19 mouse cellular contexts compared by ENCODE assay signal in the genomic region with DNA sequence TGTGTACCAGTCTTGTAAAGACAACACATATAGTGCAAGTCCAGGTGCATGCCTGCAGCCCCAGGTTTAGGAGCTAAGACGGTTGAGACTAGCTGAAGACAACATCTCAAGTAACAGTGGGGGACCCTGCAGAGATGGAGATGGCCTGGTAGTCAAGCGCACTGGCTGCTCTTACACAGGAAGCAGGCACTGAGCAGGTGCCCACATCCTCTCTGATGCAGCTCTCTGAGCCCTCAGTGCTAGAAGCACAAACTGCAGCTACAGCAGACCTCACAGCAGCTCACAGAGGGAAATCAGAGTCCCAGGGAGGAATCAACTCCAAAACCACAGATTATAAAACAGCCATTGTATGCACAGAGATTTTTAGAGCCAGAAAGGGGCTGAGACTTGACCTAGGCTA. TPM values are rescaled to one million over a fixed set of nuclear protein-coding genes. Genes with fewer than 3 reads are reported as not detected.
A peak's percentile ranks its signal among the peaks of the same experiment; 100 is the strongest.
DNase-seq lines count a peak whose midpoint lies in the region; ATAC-seq lines count a peak whose summit lies in the region.
"Had no signal": no experiment of that assay in that cellular context is flagged by ENCODE, and none has a peak within 500 bp of the region (broad histone marks: within the 10 kb centered on the region; RNA-seq: fewer than 3 reads in every experiment).

No protein-coding gene starts in this region.

- whole genome bisulfite sequencing in kidney, embryonic 15.5 days = 78% methylated on average over 2 of the region's 2 CpGs
- 87% methylated on average over 2 of the region's 2 CpGs for WGBS in forebrain, embryonic 15.5 days

- no peak overlapping the region for H3K4me2 ChIP-seq in kidney, embryonic 15.5 days
- H3K4me2 ChIP-seq in forebrain, embryonic 15.5 days (replicated peaks) = no peak overlapping the region
- H3K4me2 ChIP-seq: hindbrain, embryonic 12.5 days; limb, embryonic 15.5 days; midbrain, embryonic 15.5 days had no signal

- ATAC-seq in kidney, embryonic 15.5 days (replicated peaks; ENCODE audit: low FRiP score) = no peak
- no peak for ATAC-seq in forebrain, embryonic 15.5 days (replicated peaks)
- ATAC-seq: forebrain, embryonic 14.5 days; intestine, embryonic 16.5 days; liver, postnatal 0 days; midbrain, embryonic 15.5 days had no signal

- no peaks in the 10 kb centered on the region for H3K27me3 ChIP-seq in kidney, embryonic 15.5 days
- no peaks in the 10 kb centered on the region for H3K27me3 ChIP-seq in forebrain, embryonic 15.5 days
- H3K27me3 ChIP-seq: hindbrain, embryonic 12.5 days; limb, embryonic 15.5 days; megakaryocyte, embryonic 14.5 days; midbrain, embryonic 15.5 days had no signal

- H3K36me3 ChIP-seq in kidney, embryonic 15.5 days = peaks cover 10% of the 10 kb centered on the region
- no peaks in the 10 kb centered on the region for H3K36me3 ChIP-seq in forebrain, embryonic 15.5 days
- H3K36me3 ChIP-seq: midbrain, embryonic 15.5 days had no signal

- H3K9ac ChIP-seq in kidney, embryonic 15.5 days = no peak overlapping the region
- no peak overlapping the region for H3K9ac ChIP-seq in forebrain, embryonic 15.5 days (replicated peaks)
- H3K9ac ChIP-seq: hindbrain, embryonic 12.5 days; limb, embryonic 15.5 days; liver, postnatal 0 days; midbrain, embryonic 15.5 days had no signal

- no peak overlapping the region for H3K4me3 ChIP-seq in kidney, embryonic 15.5 days (replicated peaks)
- no peak overlapping the region for H3K4me3 ChIP-seq in brown adipose tissue, adult 24 weeks (ENCODE audit: insufficient read depth, low read depth, low read length)
- no peak overlapping the region for H3K4me3 ChIP-seq in forebrain, embryonic 15.5 days
- H3K4me3 ChIP-seq: embryonic facial prominence, embryonic 10.5 days; hindbrain, embryonic 12.5 days; limb, embryonic 15.5 days; megakaryocyte, embryonic 14.5 days; midbrain, embryonic 15.5 days had no signal

- H3K27ac ChIP-seq in kidney, embryonic 15.5 days = peak overlapping the region; percentile 33
- peak overlapping the region; percentile 24; the same call in 1 of the 2 replicates for H3K27ac ChIP-seq in brown adipose tissue, adult 24 weeks (replicated peaks; ENCODE audit: low read depth, low read length)
- H3K27ac ChIP-seq in forebrain, embryonic 15.5 days (replicated peaks) = no peak overlapping the region
- H3K27ac ChIP-seq: embryonic facial prominence, embryonic 10.5 days; hindbrain, embryonic 12.5 days; limb, embryonic 15.5 days; midbrain, embryonic 15.5 days had no signal

- H3K4me1 ChIP-seq in kidney, embryonic 15.5 days = peaks cover 37% of the 10 kb centered on the region
- H3K4me1 ChIP-seq in brown adipose tissue, adult 24 weeks (ENCODE audit: control insufficient read depth, insufficient read depth, insufficient read length, low read length) = no peaks in the 10 kb centered on the region
- peaks cover 45% of the 10 kb centered on the region for H3K4me1 ChIP-seq in forebrain, embryonic 15.5 days
- H3K4me1 ChIP-seq: embryonic facial prominence, embryonic 10.5 days; megakaryocyte, embryonic 14.5 days; midbrain, embryonic 15.5 days had no signal

- no peak for DNase-seq in kidney, adult 8-10 months
- peak; percentile 51 for DNase-seq in CD4-positive helper T cell, adult 2 months (ENCODE audit: low read depth, low spot score)
- DNase-seq in thymus, postnatal 10 days (ENCODE audit: low spot score in 2 of 2) = peak; percentile 41 to 44
- no peak for DNase-seq in adrenal gland, postnatal 10 days
- DNase-seq: adrenal gland, adult 2 months; cerebellum, postnatal 36 days; liver, postnatal 0 days; right cerebral cortex, adult 18-20 months had no signal

- no peaks in the 10 kb centered on the region for H3K9me3 ChIP-seq in kidney, embryonic 15.5 days (replicated peaks)
- no peaks in the 10 kb centered on the region for H3K9me3 ChIP-seq in forebrain, embryonic 15.5 days
- H3K9me3 ChIP-seq: embryonic facial prominence, embryonic 10.5 days; G1E; hindbrain, embryonic 12.5 days; limb, embryonic 15.5 days; megakaryocyte, embryonic 14.5 days; midbrain, embryonic 15.5 days had no signal

RNA-seq across cellular contexts. Expression of a gene that starts 47.2 kb away (rescaled TPM):
- 29.1 and 29.5 TPM in 2 replicates for polyA plus RNA-seq in kidney, embryonic 15.5 days (2015; fragmentation: Nextera tagmentation; extraction: Ambion mirVana)
- 16.1 and 16.3 TPM in 2 replicates for polyA plus RNA-seq in brown adipose tissue, adult 24 weeks (2012; ENCODE audit: insufficient read depth, insufficient read length, missing spikeins)
- polyA plus RNA-seq in forebrain, embryonic 15.5 days (2015; fragmentation: Nextera tagmentation; extraction: Ambion mirVana) = 21.4 and 22.1 TPM in 2 replicates
- 10 to 100 TPM; 24.3 to 25.3 TPM for total RNA-seq in adrenal gland, postnatal 10 days (2021)

Comparison
In these comparisons a context has a peak if more than half of its experiments do, and no peak if none do; other contexts are left out.
1. DNase-seq: peak in CD4-positive helper T cell, adult 2 months (single experiment) and thymus, postnatal 10 days (2 of 2); none in kidney, adult 8-10 months (0 of 2) and adrenal gland, postnatal 10 days (single experiment).